Mouse (Mus musculus) neural tube, embryonic 13.5 days (tissue): ENCODE measurements around the gene Ccdc36. TPM values are rescaled to one million over a fixed set of nuclear protein-coding genes. Genes with fewer than 3 reads are reported as not detected.
A peak's percentile ranks its signal among the peaks of the same experiment; 100 is the strongest.

ENCODE experiments used
- ATAC-seq: fragments of 200-750 bp; cut with Nextera tagmentation; 2 replicates; pipeline ENCODE4 v1.8.0; 2017; ENCODE audit warnings: low read depth, mild to moderate bottlenecking, moderate TSS enrichment, moderate library complexity
- H3K27ac ChIP-seq: fragments of 300-500 bp; sonication (generic); replicated peaks from 2 replicates; pipeline ENCODE4 v1.5.1; 2015; ENCODE audit warnings: moderate library complexity, mild to moderate bottlenecking, inconsistent platforms
- H3K27me3 ChIP-seq: fragments of 300-500 bp; sonication (generic); 2 replicates; pipeline ENCODE4 v1.6.1; 2015; ENCODE audit warnings: mild to moderate bottlenecking, inconsistent platforms
- H3K36me3 ChIP-seq: fragments of 300-500 bp; sonication (generic); 2 replicates; pipeline ENCODE4 v1.6.1; 2015; ENCODE audit warnings: mild to moderate bottlenecking, inconsistent platforms
- H3K4me1 ChIP-seq: fragments of 300-500 bp; sonication (generic); replicated peaks from 2 replicates; pipeline ENCODE4 v1.6.1; 2015; ENCODE audit warnings: inconsistent platforms
- H3K4me2 ChIP-seq: fragments of 300-500 bp; sonication (generic); 2 replicates; pipeline ENCODE4 v1.6.1; 2015; ENCODE audit warnings: inconsistent platforms, mild to moderate bottlenecking, moderate library complexity
- H3K4me3 ChIP-seq: fragments of 300-500 bp; sonication (generic); 2 replicates; pipeline ENCODE4 v1.5.1; 2015; ENCODE audit warnings: mild to moderate bottlenecking, inconsistent platforms
- H3K9ac ChIP-seq: fragments of 300-500 bp; sonication (generic); 2 replicates; pipeline ENCODE4 v1.6.1; 2015; ENCODE audit warnings: moderate library complexity, mild to moderate bottlenecking, inconsistent platforms
- H3K9me3 ChIP-seq: fragments of 300-500 bp; sonication (generic); 2 replicates; pipeline ENCODE4 v1.6.1; 2016; ENCODE audit warnings: inconsistent platforms
- WGBS: fragments of 180-500 bp; shearing (Covaris S2); methylation state at CpG from one replicate; pipeline ENCODE4 v1.1.7; 2015; 5-methylcytosine and 5-hydroxymethylcytosine counted together
- polyA plus RNA-seq: library from polyadenylated mRNA; unstranded; fragments of >200 nt; fragmentation: Nextera tagmentation; extraction: Ambion mirVana; gene quantifications from 2 replicates; pipeline ENCODE4 v1.2.1, GENCODE M21; 2015

Gene Ccdc36
- polyA plus RNA-seq, 1 experiment from 2014 or later = 0.74 TPM

DNA sequence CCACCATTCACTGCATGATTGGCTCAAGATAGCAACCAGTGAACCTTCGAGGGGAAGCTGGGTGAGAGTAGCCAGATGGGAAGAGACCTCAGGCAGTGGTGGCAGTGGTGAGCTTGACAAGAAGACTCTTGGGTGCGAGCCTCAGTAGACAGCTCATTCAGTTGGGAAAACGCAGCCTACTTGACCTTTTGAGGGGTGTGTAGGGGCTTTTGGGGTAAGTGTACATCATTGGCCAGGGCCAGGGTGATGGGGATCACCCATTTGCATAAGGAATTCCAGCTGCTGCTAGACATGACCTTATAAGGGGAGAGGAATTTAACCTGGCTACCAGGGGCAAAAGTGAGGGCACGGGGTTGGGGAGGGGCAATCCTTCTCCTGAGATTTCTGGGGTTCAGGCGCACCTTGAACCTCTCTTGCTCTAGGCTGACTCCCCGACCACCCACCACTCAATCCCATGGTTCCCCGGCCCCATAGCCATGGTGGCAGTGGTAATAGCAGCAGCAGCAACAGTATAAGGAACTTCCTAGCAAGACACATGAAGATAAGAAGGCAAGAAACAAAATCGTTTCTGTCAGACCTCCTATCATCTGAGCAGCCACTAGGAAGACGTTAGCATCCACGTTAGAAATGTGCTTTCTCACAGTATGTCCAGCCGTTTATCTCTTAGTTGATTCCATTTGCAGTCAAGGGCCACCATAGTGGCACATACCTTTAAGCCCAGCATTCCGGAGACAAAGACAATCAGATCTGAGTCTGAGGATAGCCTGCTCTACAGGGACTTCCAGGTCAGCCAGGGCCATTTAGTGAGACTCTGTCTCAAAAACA is 27.7 kb upstream of the Ccdc36 start:
- H3K4me2 ChIP-seq = no peak overlapping the region
- 74% methylated on average over 12 of the region's 12 CpGs for WGBS
- no peak overlapping the region for H3K4me3 ChIP-seq
- no peaks in the 10 kb centered on the region for H3K9me3 ChIP-seq
- H3K4me1 ChIP-seq = peaks cover 31% of the 10 kb centered on the region
- H3K36me3 ChIP-seq = no peaks in the 10 kb centered on the region
- no peak for ATAC-seq
- H3K27ac ChIP-seq = no peak overlapping the region
- peaks cover 9% of the 10 kb centered on the region; the same call in 1 of the 2 replicates for H3K27me3 ChIP-seq
- H3K9ac ChIP-seq = no peak overlapping the region

DNA sequence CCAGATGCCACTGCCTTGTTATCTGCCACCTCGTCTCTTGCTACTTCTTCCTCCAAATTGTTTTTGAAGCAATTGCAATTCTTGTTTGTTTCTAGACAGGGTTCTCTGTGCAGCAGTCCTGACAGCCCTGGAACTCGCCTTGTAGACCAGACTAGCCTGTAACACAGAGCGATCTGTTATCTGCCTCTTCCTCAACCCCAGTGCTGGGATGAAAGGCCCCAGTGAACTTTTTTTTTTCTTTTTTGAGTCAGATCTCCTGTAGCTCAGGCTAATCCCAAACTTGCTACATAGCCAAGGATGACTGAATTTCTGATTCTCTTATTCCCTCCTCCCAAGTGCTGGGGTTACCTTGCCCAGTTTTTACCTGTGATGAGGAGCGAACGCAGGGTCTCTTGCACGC is 26.1 kb upstream of the Ccdc36 start:
- 85% methylated on average over 6 of the region's 6 CpGs for WGBS
- Histone ChIP-seq H3K27ac (no peak overlapping the region), H3K27me3 (peaks cover 9% of the 10 kb centered on the region; the same call in 1 of the 2 replicates), H3K36me3 (no peaks in the 10 kb centered on the region), H3K4me2 (no peak overlapping the region), H3K9ac (no peak overlapping the region), H3K4me1 (peaks cover 39% of the 10 kb centered on the region), H3K4me3 (no peak overlapping the region), H3K9me3 (no peaks in the 10 kb centered on the region)
- ATAC-seq = no peak

DNA sequence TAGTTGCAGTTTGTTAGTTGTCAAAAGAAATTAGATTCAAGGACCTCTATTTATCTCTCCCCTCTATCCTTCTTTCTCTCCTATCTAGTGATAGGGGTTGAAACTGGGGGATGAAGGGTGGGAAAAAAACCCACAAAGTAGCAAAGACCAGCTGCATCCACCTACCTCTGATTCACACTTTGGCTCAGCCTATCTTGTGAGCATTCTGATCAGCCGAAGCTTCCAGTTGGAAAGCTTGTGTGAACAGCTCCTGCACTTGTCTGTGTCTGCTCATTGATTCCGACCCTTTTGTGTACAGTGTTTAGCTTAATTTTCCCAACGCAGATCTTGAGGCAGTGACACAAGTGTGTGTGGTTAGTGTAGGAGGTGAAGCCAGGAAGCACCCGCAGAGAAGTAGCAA is 25.2 kb upstream of the Ccdc36 start:
- Histone ChIP-seq H3K4me3 (peak overlapping the region; percentile 70; the same call in 1 of the 2 replicates), H3K4me1 (peaks cover 48% of the 10 kb centered on the region), H3K9ac (peak overlapping the region; percentile 83)

DNA sequence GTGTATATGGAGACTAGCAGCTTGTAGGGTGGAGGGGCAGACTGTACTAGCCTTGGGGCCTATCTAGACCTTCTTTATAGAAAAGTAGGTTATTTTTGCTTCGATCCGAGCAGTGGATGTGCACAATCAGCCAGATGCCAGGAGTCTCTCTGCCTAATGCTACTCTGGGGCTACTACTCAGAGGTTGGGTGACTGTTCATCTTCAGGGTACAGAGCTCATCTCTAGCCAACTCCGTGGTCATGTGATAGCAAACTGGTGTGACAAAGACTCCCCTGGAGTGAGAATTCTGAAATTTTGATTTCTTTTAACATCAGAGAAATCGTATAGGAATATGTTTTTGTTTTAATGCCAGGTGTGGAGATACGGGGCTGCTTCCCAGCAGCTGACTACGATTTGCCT is 24.6 kb upstream of the Ccdc36 start:
- peak; percentile 21 for ATAC-seq
- Histone ChIP-seq H3K4me3 (peak overlapping the region; percentile 70), H3K27me3 (peaks cover 4% of the 10 kb centered on the region; the same call in 1 of the 2 replicates), H3K9ac (peak overlapping the region; percentile 83), H3K4me2 (peak overlapping the region; percentile 77), H3K4me1 (peaks cover 54% of the 10 kb centered on the region), H3K36me3 (peaks cover 12% of the 10 kb centered on the region), H3K9me3 (no peaks in the 10 kb centered on the region), H3K27ac (peak overlapping the region; percentile 93)
- WGBS = 46% methylated on average over 6 of the region's 6 CpGs

More for the DNA sequence above, 25.2 kb upstream of the Ccdc36 start:
- Histone ChIP-seq H3K9me3 (no peaks in the 10 kb centered on the region), H3K36me3 (peaks cover 7% of the 10 kb centered on the region), H3K4me2 (peak overlapping the region; percentile 77), H3K27ac (0 out of 2 replicates have a peak overlapping the region, but pooled peaks have one; percentile 93), H3K27me3 (peaks cover 4% of the 10 kb centered on the region; the same call in 1 of the 2 replicates)
- no peak for ATAC-seq
- WGBS = 86% methylated on average over 4 of the region's 4 CpGs

DNA sequence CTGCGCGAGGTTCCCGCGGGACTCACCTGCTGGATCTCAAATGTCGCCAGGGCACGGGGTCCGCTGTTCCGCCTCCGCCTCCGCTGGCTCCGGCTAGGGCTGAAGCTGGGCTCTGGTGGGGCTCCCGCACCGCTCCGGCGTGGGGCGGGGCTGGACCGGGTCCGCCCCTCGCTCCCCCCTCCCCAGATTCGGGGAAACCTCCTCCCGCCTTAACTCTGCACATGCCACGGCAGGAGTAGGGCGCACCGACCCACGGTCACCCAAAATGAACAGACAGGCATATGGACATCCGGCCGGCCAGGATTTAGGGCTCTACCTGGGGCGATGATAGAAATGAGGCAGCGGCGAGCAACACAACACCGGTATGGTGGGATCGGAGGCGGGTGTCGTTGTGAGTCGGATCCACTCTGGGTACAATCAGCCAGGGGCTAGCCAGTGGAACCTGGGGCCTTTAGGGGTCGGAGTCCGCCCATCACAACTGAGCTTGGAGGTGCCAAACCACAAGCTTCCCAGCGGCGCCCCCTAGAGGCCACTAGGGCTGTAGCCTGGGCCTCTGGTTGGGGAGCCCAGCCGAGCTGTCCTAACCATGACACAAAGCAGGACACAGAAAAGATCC is 24.1 kb upstream of the Ccdc36 start:
- H3K36me3 ChIP-seq = peaks cover 17% of the 10 kb centered on the region
- H3K4me1 ChIP-seq = peaks cover 55% of the 10 kb centered on the region
- no peaks in the 10 kb centered on the region for H3K9me3 ChIP-seq
- H3K27ac ChIP-seq = peak overlapping the region; percentile 93
- peak; percentile 91 for ATAC-seq
- peaks cover 4% of the 10 kb centered on the region; the same call in 1 of the 2 replicates for H3K27me3 ChIP-seq
- H3K9ac ChIP-seq = peak overlapping the region; percentile 83
- peak overlapping the region; percentile 77 for H3K4me2 ChIP-seq
- under 1% methylated on average over 40 of the region's 40 CpGs for WGBS
- H3K4me3 ChIP-seq = peak overlapping the region; percentile 70

DNA sequence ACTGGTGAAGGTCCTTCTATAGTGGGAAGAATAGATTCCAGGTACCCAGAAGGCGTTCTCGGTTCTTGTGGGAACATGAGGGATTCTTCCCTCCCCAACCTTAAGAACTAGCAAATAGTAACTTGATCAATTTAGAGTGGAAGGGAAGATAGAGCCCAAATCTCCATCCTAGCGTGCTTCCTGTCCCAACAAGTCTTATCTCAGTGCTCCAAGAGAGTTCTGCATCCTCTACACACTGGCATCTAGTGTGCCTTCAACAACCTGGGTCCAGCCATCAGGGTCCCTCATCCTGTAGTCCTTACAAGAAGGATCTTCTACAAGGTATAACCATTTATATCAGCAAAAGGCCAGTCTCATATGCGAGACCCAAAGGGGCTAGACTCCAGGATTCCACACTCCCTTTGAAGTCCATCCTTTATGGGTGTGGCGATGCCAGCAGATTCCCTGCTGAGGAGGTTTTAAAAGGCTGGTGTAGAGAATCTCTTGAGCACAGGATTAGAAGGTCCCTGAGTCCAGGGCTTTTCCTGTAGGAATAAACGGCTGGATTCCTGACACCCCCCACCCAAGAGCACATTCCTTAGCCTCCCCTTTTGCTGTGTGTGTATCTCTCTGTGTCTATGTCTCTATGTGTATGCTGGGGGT is 23.4 kb upstream of the Ccdc36 start:
- peak overlapping the region; percentile 93 for H3K27ac ChIP-seq
- WGBS = 50% methylated on average over 6 of the region's 6 CpGs
- peak overlapping the region; percentile 70 for H3K4me3 ChIP-seq
- peaks cover 18% of the 10 kb centered on the region for H3K36me3 ChIP-seq
- peaks cover 55% of the 10 kb centered on the region for H3K4me1 ChIP-seq
- H3K4me2 ChIP-seq = peak overlapping the region; percentile 77
- peak overlapping the region; percentile 83 for H3K9ac ChIP-seq
- H3K27me3 ChIP-seq = no peaks in the 10 kb centered on the region; the same call in 1 of the 2 replicates
- ATAC-seq = no peak
- no peaks in the 10 kb centered on the region for H3K9me3 ChIP-seq

DNA sequence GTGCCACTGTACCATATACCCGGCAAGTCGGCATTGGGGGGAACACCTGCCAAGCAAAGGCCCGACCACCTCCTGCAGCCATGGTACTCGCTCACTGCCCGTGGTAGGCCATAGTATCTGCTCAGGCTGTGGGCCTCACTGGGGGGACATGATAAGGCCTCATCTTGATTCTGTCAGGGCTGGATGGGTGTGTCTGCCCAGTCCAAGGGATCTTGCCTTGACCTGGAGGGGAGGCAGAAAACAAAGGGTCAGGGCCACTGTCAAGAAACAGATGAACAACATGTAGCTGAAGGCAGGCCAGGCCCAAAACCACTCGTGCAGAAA is 22.8 kb upstream of the Ccdc36 start:
- no peak for ATAC-seq
- peaks cover 18% of the 10 kb centered on the region for H3K36me3 ChIP-seq
- WGBS = 86% methylated on average over 6 of the region's 6 CpGs
- H3K4me2 ChIP-seq = peak overlapping the region; percentile 77
- H3K9ac ChIP-seq = peak overlapping the region; percentile 83
- H3K4me3 ChIP-seq = peak overlapping the region; percentile 70
- H3K4me1 ChIP-seq = peaks cover 55% of the 10 kb centered on the region
- no peaks in the 10 kb centered on the region for H3K9me3 ChIP-seq
- no peaks in the 10 kb centered on the region for H3K27me3 ChIP-seq
- peak overlapping the region; percentile 93 for H3K27ac ChIP-seq

DNA sequence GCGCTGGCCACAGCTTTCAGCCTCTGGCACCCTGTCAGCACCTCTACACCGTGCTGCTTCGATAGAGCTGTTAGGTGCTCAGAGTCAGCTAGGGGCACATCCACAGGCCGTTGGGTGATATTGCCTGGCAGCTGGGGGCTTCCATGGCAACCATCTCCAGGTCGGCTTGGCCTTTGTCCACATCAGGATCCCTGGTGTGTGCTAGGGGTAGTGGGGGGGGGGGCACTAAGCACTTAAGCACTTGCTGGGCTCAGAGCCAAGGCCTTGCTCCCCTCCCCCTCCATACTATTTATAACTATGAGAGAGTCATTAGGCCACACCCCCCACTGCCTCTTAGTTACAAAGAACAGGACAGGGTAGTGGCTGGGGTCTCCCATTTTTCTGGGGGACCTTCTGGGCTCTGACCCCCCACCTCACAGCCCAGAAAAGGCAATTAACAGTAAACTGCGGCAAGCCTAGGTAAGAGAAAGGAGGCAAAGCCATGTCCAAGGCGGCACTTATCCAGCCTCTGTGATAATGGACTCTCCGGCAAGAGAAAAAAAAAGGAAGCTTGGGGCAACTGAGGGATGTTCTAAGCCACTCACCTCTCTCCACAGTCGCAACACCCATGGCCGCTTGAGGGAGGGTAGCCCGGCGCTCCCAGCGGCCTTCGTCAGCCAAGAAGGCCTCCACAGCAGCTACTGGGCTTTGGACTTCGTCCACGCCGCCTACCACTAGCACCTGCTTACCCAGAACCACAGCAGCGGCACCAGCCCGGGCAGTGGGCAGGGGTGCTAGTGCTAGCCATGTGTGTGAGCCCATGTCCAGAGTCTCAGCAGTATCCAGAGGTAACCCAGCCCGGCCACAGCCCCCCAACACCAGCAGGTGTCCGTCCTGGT is 22.2 kb upstream of the Ccdc36 start:
- Histone ChIP-seq H3K9ac (peak overlapping the region; percentile 83), H3K36me3 (peaks cover 18% of the 10 kb centered on the region), H3K4me1 (peaks cover 55% of the 10 kb centered on the region), H3K27me3 (no peaks in the 10 kb centered on the region), H3K9me3 (no peaks in the 10 kb centered on the region), H3K27ac (peak overlapping the region; percentile 93), H3K4me3 (peak overlapping the region; percentile 70), H3K4me2 (peak overlapping the region; percentile 77)
- WGBS = 49% methylated on average over 21 of the region's 21 CpGs
- peak; percentile 54 for ATAC-seq

DNA sequence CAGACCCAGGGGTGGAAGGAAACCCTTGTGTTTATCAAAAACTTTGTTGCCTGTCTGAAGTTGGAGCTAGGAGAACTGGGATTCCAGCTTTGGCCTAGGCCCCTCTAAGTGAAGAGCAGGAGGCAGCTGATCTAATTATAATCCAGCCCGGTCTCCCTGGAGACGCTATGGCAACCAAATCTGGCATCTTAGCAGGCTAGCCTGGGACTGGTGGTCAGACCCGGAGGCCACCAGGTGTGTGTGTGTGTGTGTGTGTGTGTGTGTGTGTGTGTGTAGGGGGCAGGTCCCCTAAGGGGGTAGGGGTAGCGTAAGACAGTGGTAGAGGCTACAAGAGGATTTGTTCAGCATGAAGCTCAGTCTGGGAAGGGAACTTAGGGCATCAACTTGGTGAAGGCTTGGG is 21.6 kb upstream of the Ccdc36 start:
- 29% methylated on average over 4 of the region's 4 CpGs for WGBS
- Histone ChIP-seq H3K27ac (peak overlapping the region; percentile 93), H3K9me3 (no peaks in the 10 kb centered on the region), H3K27me3 (no peaks in the 10 kb centered on the region), H3K4me2 (peak overlapping the region; percentile 77), H3K36me3 (peaks cover 18% of the 10 kb centered on the region), H3K9ac (peak overlapping the region; percentile 83), H3K4me1 (peaks cover 55% of the 10 kb centered on the region), H3K4me3 (peak overlapping the region; percentile 70)
- peak; percentile 40 for ATAC-seq

DNA sequence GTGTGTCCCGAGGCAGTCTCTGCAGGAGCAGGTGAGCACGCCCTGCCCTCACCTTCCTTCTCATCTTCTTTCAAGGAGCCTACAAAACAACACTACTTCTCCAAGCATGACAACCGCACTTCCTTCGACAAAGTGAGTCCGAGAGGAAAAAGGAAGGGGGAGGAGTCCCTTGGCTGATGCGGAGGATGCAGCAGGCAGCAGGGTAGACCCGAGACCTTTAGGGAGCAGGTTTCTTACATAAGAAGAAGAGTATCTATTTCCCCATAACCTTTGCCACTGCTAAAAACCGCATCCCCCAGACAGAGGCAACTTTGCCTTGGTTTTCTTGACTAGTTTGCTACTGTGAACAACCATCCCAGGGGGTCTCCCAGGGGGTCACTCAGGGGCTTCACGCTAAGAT is 16.8 kb upstream of the Ccdc36 start:
- H3K9ac ChIP-seq = no peak overlapping the region
- peaks cover 23% of the 10 kb centered on the region for H3K4me1 ChIP-seq
- no peak for ATAC-seq
- no peak overlapping the region for H3K4me2 ChIP-seq
- no peak overlapping the region for H3K27ac ChIP-seq
- no peaks in the 10 kb centered on the region for H3K27me3 ChIP-seq
- no peak overlapping the region for H3K4me3 ChIP-seq
- 71% methylated on average over 9 of the region's 9 CpGs for WGBS
- H3K36me3 ChIP-seq = peaks cover 18% of the 10 kb centered on the region
- H3K9me3 ChIP-seq = no peaks in the 10 kb centered on the region

DNA sequence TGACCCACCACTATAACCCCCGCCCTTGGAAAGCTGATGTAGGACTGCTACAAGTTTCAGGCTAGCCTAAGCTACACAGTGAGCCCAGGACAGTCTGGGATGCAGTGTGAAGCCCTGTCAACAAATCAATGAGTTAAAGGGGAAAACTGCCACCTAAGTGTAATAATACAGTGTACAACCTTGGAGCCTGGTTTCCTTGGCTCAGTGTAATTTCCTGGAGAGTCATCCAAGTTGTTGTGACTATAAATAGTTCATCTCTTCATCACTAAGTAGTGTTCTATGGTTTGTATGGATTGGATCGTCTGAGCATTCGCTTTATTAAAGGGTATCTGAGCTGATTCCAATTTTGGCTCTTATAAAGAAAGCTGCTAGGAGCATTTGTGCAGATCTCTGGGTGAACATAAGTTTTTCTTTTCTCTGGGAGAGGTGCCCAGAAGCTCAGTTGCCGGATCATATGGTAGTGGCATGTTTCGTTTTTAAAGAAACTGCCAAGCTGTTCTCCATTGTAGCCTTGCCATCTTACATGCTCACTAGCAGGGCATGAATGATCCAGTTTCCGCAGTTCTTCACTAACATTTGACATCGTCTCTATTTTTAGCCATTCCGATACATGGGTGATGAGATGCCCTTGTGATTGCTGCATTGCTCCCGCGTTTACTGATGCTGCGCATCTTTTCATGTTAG is 13.1 kb upstream of the Ccdc36 start:
- ATAC-seq = no peak
- no peak overlapping the region for H3K9ac ChIP-seq
- 90% methylated on average over 11 of the region's 11 CpGs for WGBS

More for the DNA sequence above, 13.1 kb upstream of the Ccdc36 start:
- Histone ChIP-seq H3K36me3 (no peaks in the 10 kb centered on the region), H3K27ac (no peak overlapping the region), H3K27me3 (no peaks in the 10 kb centered on the region), H3K9me3 (no peaks in the 10 kb centered on the region), H3K4me3 (no peak overlapping the region), H3K4me2 (no peak overlapping the region), H3K4me1 (peaks cover 2% of the 10 kb centered on the region)
